Mouse (Mus musculus) left cerebral cortex, postnatal 14 days (tissue): ENCODE measurements around the gene Chat. TPM values are rescaled to one million over a fixed set of nuclear protein-coding genes. Genes with fewer than 3 reads are reported as not detected.
"Not testable (repeated sequence)": the region's sequence is repeated elsewhere in the genome, so short reads cannot be mapped to it uniquely, and the experiment has no call there.

Experiments used
- DNase-seq, 2 experiments: peaks; one replicate each; pipeline ENCODE4 v3.0.0; 2021 to 2022; ENCODE audit warnings: low spot score in 2 of 2, mixed read lengths in 1 of 2
- intact Hi-C: fragments of 180-260 bp; cut with DNase I; formaldehyde crosslinking; loops from one replicate; pipeline ENCODE4 v1.15.1; 2025
- total RNA-seq, 2 experiments: library from RNA; stranded (reverse); gene quantifications; 2 replicates each; pipeline ENCODE4 v1.2.3; 2021

The Chat gene
- total RNA-seq, 2 experiments from 2014 or later = 1.1 to 1.2 TPM

GRCm38 (mm10) chr14:32464601-32465505, 936 bp downstream of the Chat start, which contains the start of gene Slc18a3:
TSS of gene Slc18a3 (minus strand) at chr14:32464850.
- intact Hi-C loops = loop anchor here (10.0 kb wide), 1 partner anchor 90 kb away; no protein-coding TSS in a partner anchor
- DNase-seq = no peak

DNA sequence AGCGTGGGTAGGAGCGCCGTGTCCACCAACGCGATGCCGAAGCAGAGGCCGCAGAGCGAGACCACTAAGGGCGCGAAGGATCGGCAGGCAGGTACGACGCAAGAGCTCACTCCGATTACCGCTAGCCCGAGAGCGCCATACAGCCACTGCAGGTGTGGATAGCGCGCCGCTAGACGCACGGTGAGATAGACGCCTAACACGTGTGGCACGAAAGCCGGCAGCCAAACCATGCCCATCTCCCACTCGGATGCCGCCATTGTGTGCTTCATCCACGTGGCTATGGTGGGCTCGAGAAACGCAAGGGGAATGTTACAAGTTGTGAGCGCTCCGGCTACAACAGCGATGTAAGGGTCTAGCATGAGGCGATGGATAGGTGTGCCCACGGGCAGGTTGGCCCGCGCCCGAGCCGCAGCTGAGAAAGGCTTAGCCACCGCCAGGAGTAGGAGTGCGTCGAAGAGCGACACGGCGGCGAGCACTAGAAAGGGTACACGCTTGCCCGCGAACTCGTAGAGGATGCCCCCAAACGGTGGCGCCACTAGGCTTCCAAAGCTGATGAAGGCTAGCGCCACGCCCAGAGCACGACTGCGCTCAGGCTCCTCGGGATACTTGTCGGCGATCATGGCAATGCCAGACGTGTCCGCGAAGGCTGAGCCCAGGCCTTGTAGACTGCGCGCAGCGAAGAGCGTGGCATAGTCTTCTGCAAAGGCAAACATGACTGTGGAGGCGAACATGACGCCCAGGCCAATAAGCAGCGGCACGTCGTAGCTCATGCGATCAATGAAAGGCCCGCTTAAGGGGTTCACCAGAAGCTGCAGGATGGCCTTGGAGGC, 2.4 kb downstream of the Chat start:
- intact Hi-C loops = loop anchor here (10.0 kb wide), 1 partner anchor 89 kb away; no protein-coding TSS in a partner anchor

DNA sequence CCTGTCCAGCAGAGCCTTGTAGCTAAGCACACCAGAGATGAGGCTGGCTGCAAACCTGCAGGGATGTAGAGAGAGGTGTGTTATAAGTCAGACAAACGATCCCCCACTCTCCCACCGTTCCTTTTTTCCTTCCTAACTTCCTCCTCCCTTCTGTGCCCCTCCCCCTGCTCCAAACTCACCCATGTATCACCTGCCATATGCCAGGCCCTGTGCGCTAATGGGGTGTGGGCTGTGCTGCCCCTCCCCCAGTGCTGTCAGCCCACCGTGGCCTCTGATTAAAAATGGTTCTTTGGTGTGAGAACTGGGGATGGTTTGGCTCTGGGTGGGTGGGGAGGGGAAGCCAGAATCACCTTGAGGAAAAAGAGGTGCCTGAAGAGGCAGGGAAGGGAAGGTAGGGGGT, 13.2 kb downstream of the Chat start:
- intact Hi-C loops = no loop called here
- no peak for DNase-seq

More for the DNA sequence above, 2.4 kb downstream of the Chat start:
- DNase-seq = no peak

DNA sequence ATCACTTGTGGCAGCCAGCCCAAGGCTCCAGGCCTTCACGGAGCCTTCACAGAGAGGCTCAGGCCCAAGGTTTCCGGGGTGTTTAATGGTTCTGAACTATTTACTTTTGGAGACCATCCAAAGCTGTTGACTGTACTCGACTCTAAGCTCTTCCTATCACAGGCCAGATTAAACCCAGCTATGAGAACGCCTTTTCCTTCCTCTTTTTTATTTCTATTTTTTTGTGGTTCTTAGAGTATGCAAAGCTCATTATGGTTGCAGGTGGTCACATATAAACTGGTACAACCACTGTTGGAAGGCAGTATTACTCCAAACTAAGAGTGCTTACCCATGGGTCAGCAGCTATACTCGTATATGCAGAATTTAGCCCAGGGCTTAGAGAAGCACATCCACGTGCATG, 18.8 kb downstream of the Chat start:
- DNase-seq = no peak
- intact Hi-C loops = no loop called here

DNA sequence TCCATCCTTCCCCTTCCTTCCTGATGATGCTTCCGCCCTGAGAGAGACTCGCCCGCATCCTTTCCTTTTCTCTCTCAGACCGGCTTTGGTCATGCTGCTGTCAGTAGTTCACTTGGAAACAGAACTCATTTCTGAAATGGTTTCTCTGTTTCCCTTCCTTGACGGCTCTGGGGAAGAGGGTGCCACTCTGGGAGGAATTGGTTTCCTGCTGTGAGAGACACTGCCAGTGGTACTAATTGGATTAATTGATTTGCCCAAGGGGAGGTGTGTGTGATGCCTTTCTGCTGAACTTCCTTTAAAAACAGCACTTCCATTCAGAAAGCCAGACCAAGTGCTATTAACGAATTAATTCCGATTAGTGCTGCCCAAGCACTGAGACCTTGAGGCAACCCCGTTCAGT, 22.3 kb downstream of the Chat start:
- no peak for DNase-seq
- intact Hi-C loops = no loop called here

DNA sequence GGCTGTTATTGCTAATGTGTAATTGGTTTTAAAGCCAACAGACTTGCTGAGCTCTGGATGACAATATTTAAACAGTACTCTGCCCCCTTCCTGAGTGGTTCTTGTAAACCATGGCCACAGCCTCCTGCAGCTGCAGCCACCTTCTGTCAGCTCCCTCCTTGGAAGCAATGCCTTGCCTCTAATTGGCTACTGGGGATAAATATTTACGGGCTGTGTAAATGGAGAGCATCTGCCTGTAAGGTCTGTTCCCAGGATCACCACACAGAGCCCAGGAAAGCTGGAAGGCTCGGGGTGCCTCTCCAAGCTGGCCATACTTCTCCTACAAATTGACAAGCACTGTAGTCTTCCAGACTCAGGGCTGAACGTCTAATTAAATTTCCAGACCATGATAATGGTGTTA, 26.0 kb downstream of the Chat start:
- no peak for DNase-seq
- intact Hi-C loops = no loop called here

- intact Hi-C loops = no loop called here
- DNase-seq = no peak
Observed at GRCm38 (mm10) chr14:32439316-32439715, 26.5 kb downstream of the Chat start.

DNA sequence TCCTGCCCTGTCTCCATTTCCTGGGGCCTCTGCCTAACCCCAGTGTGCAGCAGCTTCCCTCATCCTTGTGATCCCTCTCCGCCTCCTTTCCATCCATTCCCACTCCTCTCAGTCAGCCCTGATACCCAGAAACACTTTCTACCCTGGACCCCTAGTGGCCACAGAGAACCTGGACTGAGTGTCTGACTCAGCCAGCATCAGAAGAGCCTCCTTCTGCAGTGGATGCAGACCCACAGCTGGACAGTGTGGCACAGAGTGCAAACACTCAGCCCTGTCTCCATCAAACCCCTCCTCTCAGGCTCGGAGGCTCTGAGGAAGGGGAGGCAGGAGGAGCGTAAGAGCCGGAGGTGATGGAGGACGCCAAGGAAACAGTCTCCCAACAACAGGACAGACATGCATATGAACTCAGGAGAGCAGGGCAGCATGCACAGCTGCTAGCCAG, 28.4 kb downstream of the Chat start:
- intact Hi-C loops = no loop called here
- no peak for DNase-seq

DNA sequence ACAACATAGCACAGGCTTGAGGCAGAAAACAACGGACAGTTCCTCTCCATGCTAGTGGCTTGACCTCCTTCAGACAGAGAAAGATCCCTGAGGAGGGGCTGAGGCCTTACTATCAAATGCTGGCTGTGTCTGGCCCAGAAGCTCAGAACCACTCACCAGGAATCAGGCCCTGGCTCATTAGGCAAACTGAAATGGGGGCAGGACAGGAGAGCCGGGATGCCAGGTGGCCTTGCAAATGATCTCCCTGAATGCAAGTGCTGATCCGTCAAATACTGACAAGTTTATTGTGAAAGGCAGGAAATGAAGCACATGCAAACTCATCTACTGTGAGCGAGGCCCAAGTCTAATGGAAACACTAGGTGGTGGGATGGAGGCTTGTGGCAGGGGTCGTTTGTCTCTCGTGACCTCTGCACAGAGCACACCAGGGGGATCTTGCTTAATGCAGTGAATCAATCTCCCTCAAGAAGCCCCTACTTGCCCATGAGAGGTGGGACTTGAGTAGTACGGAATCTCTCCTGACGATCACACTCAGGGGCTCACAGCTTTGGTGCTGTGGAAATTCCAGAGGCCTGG, 36.7 kb downstream of the Chat start:
- intact Hi-C loops = no loop called here
- DNase-seq = no peak

GRCm38 (mm10) chr14:32423946-32424345, 41.8 kb downstream of the Chat start:
- intact Hi-C loops = no loop called here
- DNase-seq = no peak

DNA sequence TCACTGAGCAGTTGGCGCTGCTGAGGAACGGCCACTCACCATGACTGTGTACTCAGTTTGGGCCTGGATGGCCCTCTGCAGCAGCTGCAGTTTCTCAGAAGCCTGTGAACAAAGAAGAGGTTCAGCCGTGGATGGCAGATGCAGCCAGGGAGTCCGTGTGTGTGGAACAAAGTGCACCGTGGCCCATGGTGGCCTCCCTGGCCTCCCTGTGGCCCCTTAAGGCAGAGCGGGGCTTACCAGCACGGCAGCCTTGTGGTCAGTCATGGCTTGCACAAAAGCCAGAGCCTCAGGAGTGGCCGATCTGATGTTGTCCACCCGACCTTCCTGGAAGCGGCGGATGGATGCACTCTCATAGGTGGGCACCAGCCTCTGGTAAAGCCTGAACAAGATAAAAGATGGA, 47.0 kb downstream of the Chat start:
- intact Hi-C loops = no loop called here
- no peak for DNase-seq

- no peak for DNase-seq
- intact Hi-C loops = no loop called here
Observed at GRCm38 (mm10) chr14:32412075-32412474, 53.7 kb downstream of the Chat start.

- DNase-seq = no peak
Observed at GRCm38 (mm10) chr14:32410084-32410483, 55.7 kb downstream of the Chat start.

DNA sequence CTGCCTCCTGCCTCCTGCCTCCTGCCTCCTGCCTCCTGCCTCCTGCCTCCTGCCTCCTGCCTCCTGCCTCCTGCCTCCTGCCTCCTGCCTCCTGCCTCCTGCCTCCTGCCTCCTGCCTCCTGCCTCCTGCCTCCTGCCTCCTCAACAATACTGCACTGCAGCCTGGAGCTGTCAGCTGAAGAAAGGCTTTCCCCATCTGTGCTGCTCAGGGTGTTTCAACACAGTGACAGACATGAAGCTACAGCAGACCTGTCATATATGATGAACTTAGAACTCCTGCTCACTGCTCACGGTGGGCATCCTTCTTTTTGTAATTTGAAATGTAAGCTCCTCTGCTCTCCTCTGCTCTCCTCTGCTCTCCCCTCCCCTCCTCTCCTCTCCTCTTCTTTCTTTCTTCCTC, 60.4 kb downstream of the Chat start:
- DNase-seq, intact Hi-C loops: not testable (repeated sequence)

More at GRCm38 (mm10) chr14:32410084-32410483, 55.7 kb downstream of the Chat start:
- intact Hi-C loops = no loop called here

- DNase-seq = no peak
- intact Hi-C loops = no loop called here
Observed at GRCm38 (mm10) chr14:32388196-32388595, 77.6 kb downstream of the Chat start, which contains the start of gene 1700024G13Rik. TSS of gene 1700024G13Rik (minus strand) at chr14:32388391.

GRCm38 (mm10) chr14:32381619-32382018, 84.2 kb downstream of the Chat start:
- DNase-seq = no peak
- intact Hi-C loops = no loop called here

GRCm38 (mm10) chr14:32381066-32381465, 84.7 kb downstream of the Chat start:
- DNase-seq = peak in 1 of 2 experiments; percentile 9
- intact Hi-C loops = no loop called here

GRCm38 (mm10) chr14:32380099-32380480, 85.7 kb downstream of the Chat start:
- no peak for DNase-seq
- intact Hi-C loops = no loop called here

DNA sequence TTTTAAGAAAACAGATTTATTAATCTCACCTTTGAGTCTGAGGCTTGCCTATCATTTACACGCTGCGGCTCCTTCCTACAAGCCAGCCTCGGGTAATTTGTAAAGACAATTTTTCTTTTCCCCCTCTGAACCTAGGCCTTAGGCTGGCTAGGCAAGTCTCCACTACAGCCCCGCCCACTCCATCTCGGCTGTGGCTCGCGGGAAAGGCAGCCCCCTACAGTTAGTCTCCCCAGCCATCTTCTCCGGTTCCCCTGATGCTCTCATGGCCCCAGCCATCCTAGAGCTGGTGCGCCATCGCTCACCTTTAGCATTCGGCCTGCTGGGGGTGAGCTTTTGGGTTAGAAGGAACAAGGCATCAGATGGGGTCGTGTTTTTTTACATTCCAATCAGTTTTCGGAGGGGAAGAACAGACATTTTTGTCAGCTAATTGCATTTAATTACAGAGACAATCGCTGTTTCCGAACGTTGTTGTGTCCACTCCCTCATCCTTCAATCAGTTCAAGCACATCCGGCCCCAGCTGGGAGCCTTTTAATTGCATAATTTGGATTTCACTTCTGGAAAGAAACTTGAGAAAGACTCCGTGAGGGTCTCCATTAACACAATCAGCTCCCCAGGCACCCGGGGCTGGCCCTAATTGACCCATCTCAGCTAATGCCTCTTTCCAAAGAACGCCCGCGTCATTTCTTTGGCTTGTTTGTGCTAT, 86.2 kb downstream of the Chat start:
- intact Hi-C loops = loop anchor here (10.0 kb wide), 1 partner anchor 85 kb away; the partner anchor contains the start of genes Chat and Slc18a3
- no peak for DNase-seq
